Mouse (Mus musculus): ENCODE measurements at regions not wholly inside any gene's neighbourhood (a gene's known extent, or its start where the extent isn't known, plus 50 kb on each side); places are given as distances from the start of the nearest gene placed in this dataset.
"Not testable (repeated sequence)": the region's sequence is repeated elsewhere in the genome, so short reads cannot be mapped to it uniquely, and the experiment has no call there.

DNA sequence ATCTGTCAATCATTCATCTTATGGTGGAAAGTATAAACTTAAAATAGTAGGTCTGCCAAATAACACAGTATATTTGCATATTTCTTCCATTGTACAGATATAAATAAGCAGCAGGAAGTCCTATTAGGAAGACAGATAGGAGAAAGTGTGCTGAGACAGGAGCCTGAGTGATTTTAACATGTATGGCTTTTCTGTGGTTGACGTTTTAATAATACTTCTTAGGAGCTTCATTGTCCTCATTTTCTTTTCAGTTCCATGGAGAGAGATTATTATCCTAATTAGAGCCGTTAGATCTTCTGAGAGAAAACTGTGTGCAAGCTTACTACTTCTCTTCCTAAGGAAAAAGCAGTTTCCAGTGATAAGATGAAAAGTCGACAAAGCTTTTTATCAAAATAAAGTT lies 830.3 kb upstream of the Atxn7l3b start:
- no peaks in the 10 kb centered on the region for H3K36me3 ChIP-seq (ENCODE audit: insufficient read depth, low read length)
- 78% methylated on average over 3 of the region's 3 CpGs for WGBS
- ATAC-seq (replicated peaks; ENCODE audit: low FRiP score, low read depth) (no peak), DNase-seq (ENCODE audit: low spot score) (no peak)
- H3K4me2 ChIP-seq (ENCODE audit: low read length): no peak overlapping the region
- H3K9ac ChIP-seq (ENCODE audit: low read depth, low read length): no peak overlapping the region
- H3K27ac ChIP-seq: no peak overlapping the region
- H3K9me3 ChIP-seq (replicated peaks; ENCODE audit: low read length): no peaks in the 10 kb centered on the region
- no peak for TF ChIP-seq CTCF (IDR thresholded peaks at IDR 0.05; ENCODE audit: low read depth)
- H3K4me1 ChIP-seq (replicated peaks; ENCODE audit: insufficient read depth, low read length): no peaks in the 10 kb centered on the region
- no peak overlapping the region for H3K4me3 ChIP-seq (replicated peaks; ENCODE audit: low read depth, low read length)
- H3K27me3 ChIP-seq (ENCODE audit: insufficient read depth, low read length): no peaks in the 10 kb centered on the region

DNA sequence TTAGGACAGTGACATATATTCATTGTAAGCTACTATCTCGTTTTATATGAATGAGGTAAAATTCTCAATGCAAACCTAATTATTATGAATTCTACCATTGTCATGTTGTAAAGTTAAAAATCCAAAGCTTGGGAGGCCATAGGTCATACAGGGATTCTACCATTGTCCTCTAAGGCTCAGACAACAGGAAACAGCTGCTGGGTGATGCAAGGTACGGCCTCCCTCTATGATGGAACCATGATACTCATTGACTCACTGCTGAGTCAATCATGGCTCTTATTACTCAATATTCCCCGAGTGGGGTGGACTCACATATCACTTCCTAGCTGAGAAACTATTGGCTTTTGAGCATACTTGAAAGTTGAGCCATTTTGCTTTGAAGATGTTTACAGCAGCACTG lies 807.4 kb upstream of the Atxn7l3b start:
- Histone ChIP-seq H3K9me3 (replicated peaks; ENCODE audit: low read length) (no peaks in the 10 kb centered on the region), H3K4me1 (replicated peaks; ENCODE audit: insufficient read depth, low read length) (no peaks in the 10 kb centered on the region), H3K36me3 (ENCODE audit: insufficient read depth, low read length) (no peaks in the 10 kb centered on the region), H3K4me2 (ENCODE audit: low read length) (no peak overlapping the region), H3K27ac (no peak overlapping the region), H3K9ac (ENCODE audit: low read depth, low read length) (no peak overlapping the region), H3K4me3 (replicated peaks; ENCODE audit: low read depth, low read length) (no peak overlapping the region), H3K27me3 (ENCODE audit: insufficient read depth, low read length) (no peaks in the 10 kb centered on the region)
- WGBS: 59% methylated on average over 3 of the region's 3 CpGs
- no peak for DNase-seq (ENCODE audit: low spot score)
- no peak for TF ChIP-seq CTCF (IDR thresholded peaks at IDR 0.05; ENCODE audit: low read depth)
- ATAC-seq (replicated peaks; ENCODE audit: low FRiP score, low read depth): no peak

DNA sequence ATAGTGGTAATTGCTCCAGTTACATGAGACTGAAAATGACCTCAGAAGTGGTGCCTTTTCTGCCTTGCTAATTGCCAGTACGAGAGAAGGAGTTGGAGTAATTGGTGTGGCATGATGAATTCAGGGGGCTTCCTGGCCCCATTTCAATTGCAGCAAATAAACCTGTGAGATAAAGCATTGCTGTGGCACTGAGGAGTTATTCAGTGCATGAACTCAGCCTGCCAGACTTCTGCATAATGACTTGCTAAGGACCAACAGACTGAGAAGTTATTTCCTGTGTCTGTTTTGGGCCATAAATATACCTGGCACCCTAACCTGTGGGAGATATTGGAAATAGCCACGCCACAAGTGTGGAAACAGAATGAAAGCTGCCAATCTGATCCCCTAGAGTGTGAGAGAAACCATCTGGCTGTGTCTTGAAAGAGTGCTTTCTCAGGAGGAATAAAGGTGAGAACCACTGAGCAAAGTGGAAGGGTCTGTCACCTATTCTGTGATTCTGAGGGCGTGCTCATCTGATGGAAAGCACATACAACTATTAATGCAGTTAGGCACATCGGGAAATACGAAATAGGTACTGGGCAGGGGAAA lies 776.4 kb upstream of the Atxn7l3b start:
- no peak for TF ChIP-seq CTCF (IDR thresholded peaks at IDR 0.05; ENCODE audit: low read depth)
- H3K27me3 ChIP-seq (ENCODE audit: insufficient read depth, low read length): no peaks in the 10 kb centered on the region
- 60% methylated on average over 5 of the region's 5 CpGs for WGBS
- H3K27ac ChIP-seq: no peak overlapping the region
- ATAC-seq (replicated peaks; ENCODE audit: low FRiP score, low read depth) (no peak), DNase-seq (ENCODE audit: low spot score) (no peak)
- H3K9ac ChIP-seq (ENCODE audit: low read depth, low read length): no peak overlapping the region
- H3K4me3 ChIP-seq (replicated peaks; ENCODE audit: low read depth, low read length): no peak overlapping the region
- H3K4me2 ChIP-seq (ENCODE audit: low read length): no peak overlapping the region
- no peaks in the 10 kb centered on the region for H3K9me3 ChIP-seq (replicated peaks; ENCODE audit: low read length)
- no peaks in the 10 kb centered on the region for H3K4me1 ChIP-seq (replicated peaks; ENCODE audit: insufficient read depth, low read length)
- no peaks in the 10 kb centered on the region for H3K36me3 ChIP-seq (ENCODE audit: insufficient read depth, low read length)

DNA sequence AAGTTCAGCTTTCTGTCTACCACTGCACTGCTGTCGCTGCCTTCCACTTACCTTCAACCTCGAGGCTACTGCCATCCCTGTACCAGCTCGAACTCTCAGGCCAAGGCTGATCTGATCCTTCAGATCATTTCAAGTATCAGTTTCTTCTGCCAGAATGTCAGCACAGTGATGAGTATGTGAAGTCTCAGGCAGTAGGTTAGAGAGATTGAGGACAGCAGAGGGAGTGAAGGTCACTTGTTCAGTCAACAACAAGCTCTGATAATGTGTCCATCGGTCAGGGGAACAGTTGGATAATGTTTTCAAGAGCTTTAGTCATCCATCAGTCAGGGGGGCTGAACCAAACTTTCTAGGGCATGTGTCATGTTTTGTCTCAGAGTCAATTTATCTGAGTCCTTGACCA lies 741.8 kb upstream of the Atxn7l3b start:
- DNase-seq (ENCODE audit: low spot score); H3K27ac ChIP-seq; H3K4me2 ChIP-seq (ENCODE audit: low read length); H3K9me3 ChIP-seq (replicated peaks; ENCODE audit: low read length); ATAC-seq (replicated peaks; ENCODE audit: low FRiP score, low read depth); H3K27me3 ChIP-seq (ENCODE audit: insufficient read depth, low read length); H3K4me1 ChIP-seq (replicated peaks; ENCODE audit: insufficient read depth, low read length); H3K36me3 ChIP-seq (ENCODE audit: insufficient read depth, low read length); H3K4me3 ChIP-seq (replicated peaks; ENCODE audit: low read depth, low read length); H3K9ac ChIP-seq (ENCODE audit: low read depth, low read length): not testable (repeated sequence)
- 70% methylated on average over 4 of the region's 4 CpGs for WGBS

DNA sequence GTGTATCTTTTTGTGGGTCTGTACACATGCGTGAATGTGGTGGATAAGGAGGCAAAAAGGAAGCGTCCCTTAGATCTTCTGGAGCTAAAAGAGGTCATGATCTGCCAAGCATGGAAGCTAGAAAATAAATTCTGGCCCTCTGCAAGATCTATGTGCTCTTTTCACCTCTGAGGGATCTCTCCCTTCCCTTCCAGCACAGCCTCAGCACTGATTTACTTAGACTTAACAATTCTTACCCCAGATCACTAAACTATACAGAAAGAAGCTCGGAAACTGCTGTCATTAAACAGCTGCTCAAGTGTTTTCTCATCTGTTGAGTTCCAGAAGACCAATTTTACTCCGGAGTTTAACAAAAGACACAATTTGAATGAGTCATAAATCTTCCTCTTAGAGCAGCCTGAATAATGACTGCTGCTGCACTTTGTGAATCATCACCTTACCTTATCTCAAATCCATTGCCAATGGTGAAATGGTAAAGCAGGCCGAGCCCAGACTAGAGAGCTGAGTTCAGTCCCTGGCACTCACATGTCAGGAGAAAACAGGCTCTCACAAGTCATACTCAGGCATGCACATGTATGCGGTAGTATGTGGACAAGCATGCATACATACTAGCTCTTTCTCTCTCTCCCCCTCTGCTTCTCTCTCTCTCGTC lies 724.1 kb upstream of the Atxn7l3b start:
- ATAC-seq (replicated peaks; ENCODE audit: low FRiP score, low read depth) (no peak), DNase-seq (ENCODE audit: low spot score) (peak; percentile 39)
- H3K9me3 ChIP-seq (replicated peaks; ENCODE audit: low read length): no peaks in the 10 kb centered on the region
- H3K36me3 ChIP-seq (ENCODE audit: insufficient read depth, low read length): no peaks in the 10 kb centered on the region
- H3K27ac ChIP-seq: no peak overlapping the region
- no peak overlapping the region for H3K4me2 ChIP-seq (ENCODE audit: low read length)
- no peaks in the 10 kb centered on the region for H3K4me1 ChIP-seq (replicated peaks; ENCODE audit: insufficient read depth, low read length)
- H3K27me3 ChIP-seq (ENCODE audit: insufficient read depth, low read length): no peaks in the 10 kb centered on the region
- no peak overlapping the region for H3K4me3 ChIP-seq (replicated peaks; ENCODE audit: low read depth, low read length)
- TF ChIP-seq CTCF (IDR thresholded peaks at IDR 0.05; ENCODE audit: low read depth): no peak
- 31% methylated on average over 7 of the region's 7 CpGs for WGBS
- no peak overlapping the region for H3K9ac ChIP-seq (ENCODE audit: low read depth, low read length)

DNA sequence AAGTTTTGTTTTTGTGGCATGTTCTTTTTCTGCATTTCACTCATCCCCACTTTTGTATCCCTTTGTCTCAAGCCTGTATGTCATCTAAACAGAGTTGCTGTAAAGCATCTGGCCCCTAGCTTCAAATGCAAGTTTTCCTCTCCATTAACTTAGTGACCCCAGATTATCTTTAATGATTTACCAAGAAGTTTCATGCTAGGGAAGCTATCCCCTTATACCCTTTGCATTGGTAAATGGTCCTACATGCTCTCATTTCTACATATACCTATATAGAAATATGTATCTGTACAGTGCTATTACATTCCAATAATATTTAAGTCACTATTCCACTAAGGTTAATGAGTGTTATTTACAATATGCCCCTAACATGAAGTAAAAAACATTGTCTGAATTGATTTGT lies 723.3 kb upstream of the Atxn7l3b start:
- Histone ChIP-seq H3K9ac (ENCODE audit: low read depth, low read length) (no peak overlapping the region), H3K4me1 (replicated peaks; ENCODE audit: insufficient read depth, low read length) (no peaks in the 10 kb centered on the region), H3K27me3 (ENCODE audit: insufficient read depth, low read length) (no peaks in the 10 kb centered on the region), H3K9me3 (replicated peaks; ENCODE audit: low read length) (no peaks in the 10 kb centered on the region), H3K36me3 (ENCODE audit: insufficient read depth, low read length) (no peaks in the 10 kb centered on the region), H3K4me2 (ENCODE audit: low read length) (no peak overlapping the region), H3K27ac (no peak overlapping the region), H3K4me3 (replicated peaks; ENCODE audit: low read depth, low read length) (no peak overlapping the region)
- no peak for TF ChIP-seq CTCF (IDR thresholded peaks at IDR 0.05; ENCODE audit: low read depth)
- ATAC-seq (replicated peaks; ENCODE audit: low FRiP score, low read depth) (no peak), DNase-seq (ENCODE audit: low spot score) (no peak)

DNA sequence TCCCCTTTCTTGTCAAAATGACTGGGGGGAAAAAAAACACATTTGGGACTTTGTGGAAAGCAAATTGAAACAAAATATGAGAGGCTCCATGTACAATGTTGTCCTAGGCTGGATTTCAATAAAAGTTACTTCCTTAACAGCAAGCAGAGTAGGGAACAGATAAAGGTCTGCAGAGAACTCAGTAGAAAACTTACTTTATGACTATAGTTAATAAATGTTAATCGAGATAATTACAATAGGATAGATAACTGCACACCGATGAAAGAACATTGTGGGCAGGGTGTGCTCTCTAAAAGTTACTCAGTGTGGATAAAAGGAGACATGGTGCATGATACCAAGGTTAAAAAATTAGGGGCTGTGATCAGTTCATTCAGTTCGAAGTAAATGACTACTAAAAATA lies 691.6 kb upstream of the Atxn7l3b start:
- ATAC-seq (replicated peaks; ENCODE audit: low FRiP score, low read depth): no peak
- TF ChIP-seq CTCF (IDR thresholded peaks at IDR 0.05; ENCODE audit: low read depth): no peak

More for the DNA sequence above, 691.6 kb upstream of the Atxn7l3b start:
- H3K9ac ChIP-seq (ENCODE audit: low read depth, low read length): no peak overlapping the region
- 85% methylated on average over 3 of the region's 3 CpGs for WGBS
- H3K27ac ChIP-seq: no peak overlapping the region
- no peak overlapping the region for H3K4me2 ChIP-seq (ENCODE audit: low read length)
- no peak overlapping the region for H3K4me3 ChIP-seq (replicated peaks; ENCODE audit: low read depth, low read length)
- H3K27me3 ChIP-seq (ENCODE audit: insufficient read depth, low read length): no peaks in the 10 kb centered on the region
- no peaks in the 10 kb centered on the region for H3K9me3 ChIP-seq (replicated peaks; ENCODE audit: low read length)
- no peak for DNase-seq (ENCODE audit: low spot score)
- H3K4me1 ChIP-seq (replicated peaks; ENCODE audit: insufficient read depth, low read length): no peaks in the 10 kb centered on the region
- H3K36me3 ChIP-seq (ENCODE audit: insufficient read depth, low read length): no peaks in the 10 kb centered on the region

All from kidney, postnatal 0 days (tissue).